Mouse (Mus musculus) G1E (cell line): ENCODE data around the gene Rora.

Source experiments
- CTCF ChIP-seq: IDR thresholded peaks from 2 replicates; pipeline ENCODE4 v1.5.1; 2012; ENCODE audit warnings: low read depth, low read length, inconsistent platforms, mixed read lengths
- GATA1 ChIP-seq: IDR thresholded peaks from 2 replicates; pipeline ENCODE4 v1.6.1; 2012; ENCODE audit warnings: borderline replicate concordance, low read length, inconsistent platforms, mixed read lengths
- POLR2AphosphoS5 ChIP-seq: IDR thresholded peaks from 2 replicates; pipeline ENCODE4 v1.6.1; 2012; ENCODE audit warnings: low read depth, low read length, inconsistent platforms; ENCODE audit not compliant: insufficient replicate concordance

- TF ChIP-seq GATA1 (no peak), POLR2AphosphoS5 (no peak), CTCF (no peak)
Measured at GRCm38 (mm10) chr9:69292353-69292752, 638.8 kb downstream of the Rora start.
